Mouse (Mus musculus) hindbrain, embryonic 10.5 days (tissue): Measurements from ENCODE around the gene Gria1. TPM values are rescaled to one million over a fixed set of nuclear protein-coding genes. Genes with fewer than 3 reads are reported as not detected.
A peak's percentile ranks its signal among the peaks of the same experiment; 100 is the strongest.

Experiments used
- DNase-seq: peaks from one replicate; pipeline ENCODE4 v3.0.0-alpha.2; 2017; ENCODE audit warnings: low spot score
- H3K27ac ChIP-seq: fragments of 300-500 bp; sonication (generic); 2 replicates; pipeline ENCODE4 v1.5.1; 2016; ENCODE audit warnings: mild to moderate bottlenecking, moderate library complexity
- H3K27me3 ChIP-seq: fragments of 300-500 bp; sonication (generic); 2 replicates; pipeline ENCODE4 v1.6.1; 2016; ENCODE audit warnings: mild to moderate bottlenecking; ENCODE audit not compliant: poor library complexity, insufficient read depth, severe bottlenecking
- H3K36me3 ChIP-seq: fragments of 300-500 bp; sonication (generic); 2 replicates; pipeline ENCODE4 v1.6.1; 2016; ENCODE audit warnings: mild to moderate bottlenecking, moderate library complexity
- H3K4me1 ChIP-seq: fragments of 300-500 bp; sonication (generic); replicated peaks from 2 replicates; pipeline ENCODE4 v1.6.1; 2016; ENCODE audit warnings: mild to moderate bottlenecking
- H3K4me3 ChIP-seq: fragments of 300-500 bp; sonication (generic); 2 replicates; pipeline ENCODE4 v1.5.1; 2016; ENCODE audit warnings: mild to moderate bottlenecking, moderate library complexity
- H3K9me3 ChIP-seq: fragments of 300-500 bp; sonication (generic); 2 replicates; pipeline ENCODE4 v1.6.1; 2016; ENCODE audit warnings: mild to moderate bottlenecking, moderate library complexity
- WGBS: fragments of 180-500 bp; shearing (Covaris S2); methylation state at CpG from one replicate; pipeline ENCODE4 v1.1.7; 2016; 5-methylcytosine and 5-hydroxymethylcytosine counted together
- polyA plus RNA-seq: library from polyadenylated mRNA; unstranded; fragments of >200 nt; fragmentation: Nextera tagmentation; extraction: Ambion mirVana; gene quantifications from 2 replicates; pipeline ENCODE4 v1.2.1, GENCODE M21; 2016

Gene Gria1
- polyA plus RNA-seq, 1 experiment from 2014 or later: 1.8 TPM

- Histone ChIP-seq H3K9me3 (no peaks in the 10 kb centered on the region), H3K27me3 (no peaks in the 10 kb centered on the region; the same call in 1 of the 2 replicates), H3K36me3 (no peaks in the 10 kb centered on the region), H3K4me1 (peaks cover 8% of the 10 kb centered on the region; the same call in 1 of the 2 replicates), H3K4me3 (no peak overlapping the region), H3K27ac (peak overlapping the region; percentile 17; the same call in 1 of the 2 replicates)
- WGBS: 74% methylated on average over 10 of the region's 10 CpGs
- no peak for DNase-seq
Observed at GRCm38 (mm10) chr11:57201245-57201976, 190.2 kb downstream of the Gria1 start.

- Histone ChIP-seq H3K27me3 (no peaks in the 10 kb centered on the region; the same call in 1 of the 2 replicates), H3K9me3 (no peaks in the 10 kb centered on the region), H3K36me3 (no peaks in the 10 kb centered on the region), H3K4me3 (no peak overlapping the region), H3K27ac (no peak overlapping the region), H3K4me1 (peaks cover 8% of the 10 kb centered on the region; the same call in 1 of the 2 replicates)
- DNase-seq: no peak
- 62% methylated on average over 6 of the region's 6 CpGs for WGBS
Observed at GRCm38 (mm10) chr11:57204371-57204770, 193.2 kb downstream of the Gria1 start.

GRCm38 (mm10) chr11:57207260-57207659 is 196.1 kb downstream of the Gria1 start:
- no peak overlapping the region for H3K27ac ChIP-seq
- H3K36me3 ChIP-seq: no peaks in the 10 kb centered on the region
- H3K9me3 ChIP-seq: no peaks in the 10 kb centered on the region
- no peaks in the 10 kb centered on the region for H3K27me3 ChIP-seq
- H3K4me3 ChIP-seq: no peak overlapping the region
- DNase-seq: no peak
- H3K4me1 ChIP-seq: 0 out of 2 replicates have a peak, but pooled peaks cover 4% of the 10 kb centered on the region

- H3K27ac ChIP-seq: no peak overlapping the region
- 96% methylated on average over 7 of the region's 7 CpGs for WGBS
- no peak for DNase-seq
Observed at GRCm38 (mm10) chr11:57214079-57214478, 202.9 kb downstream of the Gria1 start.

GRCm38 (mm10) chr11:57214583-57214982 is 203.4 kb downstream of the Gria1 start:
- WGBS: 87% methylated on average over 5 of the region's 5 CpGs
- Histone ChIP-seq H3K4me1 (0 out of 2 replicates have a peak, but pooled peaks cover 4% of the 10 kb centered on the region), H3K9me3 (no peaks in the 10 kb centered on the region), H3K27ac (no peak overlapping the region), H3K36me3 (no peaks in the 10 kb centered on the region), H3K4me3 (no peak overlapping the region), H3K27me3 (no peaks in the 10 kb centered on the region)
- no peak for DNase-seq

More at GRCm38 (mm10) chr11:57214079-57214478, 202.9 kb downstream of the Gria1 start:
- Histone ChIP-seq H3K9me3 (no peaks in the 10 kb centered on the region), H3K27me3 (no peaks in the 10 kb centered on the region), H3K4me1 (0 out of 2 replicates have a peak, but pooled peaks cover 4% of the 10 kb centered on the region), H3K4me3 (no peak overlapping the region), H3K36me3 (no peaks in the 10 kb centered on the region)

- Histone ChIP-seq H3K36me3 (no peaks in the 10 kb centered on the region), H3K9me3 (no peaks in the 10 kb centered on the region), H3K27ac (peak overlapping the region; percentile 46; the same call in 1 of the 2 replicates), H3K4me3 (no peak overlapping the region), H3K27me3 (no peaks in the 10 kb centered on the region), H3K4me1 (peaks cover 4% of the 10 kb centered on the region; the same call in 1 of the 2 replicates)
- peak; percentile 13 for DNase-seq
- 41% methylated on average over 8 of the region's 8 CpGs for WGBS
Observed at GRCm38 (mm10) chr11:57222797-57223569, 211.8 kb downstream of the Gria1 start.

GRCm38 (mm10) chr11:57235446-57235845 is 224.3 kb downstream of the Gria1 start:
- Histone ChIP-seq H3K9me3 (no peaks in the 10 kb centered on the region), H3K4me1 (peaks cover 11% of the 10 kb centered on the region), H3K27me3 (no peaks in the 10 kb centered on the region), H3K36me3 (no peaks in the 10 kb centered on the region), H3K4me3 (no peak overlapping the region), H3K27ac (no peak overlapping the region)
- WGBS: 88% methylated on average over 2 of the region's 2 CpGs
- no peak for DNase-seq

- no peak for DNase-seq
- no peaks in the 10 kb centered on the region for H3K9me3 ChIP-seq
- no peaks in the 10 kb centered on the region for H3K27me3 ChIP-seq
- H3K4me1 ChIP-seq: peaks cover 18% of the 10 kb centered on the region
- WGBS: 91% methylated on average over 1 of the region's 1 CpGs
- H3K36me3 ChIP-seq: no peaks in the 10 kb centered on the region
- H3K27ac ChIP-seq: no peak overlapping the region
- H3K4me3 ChIP-seq: no peak overlapping the region
Observed at GRCm38 (mm10) chr11:57236431-57236830, 225.2 kb downstream of the Gria1 start.

- peak; percentile 8 for DNase-seq
- 19% methylated on average over 3 of the region's 3 CpGs for WGBS
- peaks cover 20% of the 10 kb centered on the region for H3K4me1 ChIP-seq
- no peak overlapping the region for H3K4me3 ChIP-seq
- no peaks in the 10 kb centered on the region for H3K36me3 ChIP-seq
- H3K9me3 ChIP-seq: no peaks in the 10 kb centered on the region
- no peak overlapping the region for H3K27ac ChIP-seq
- H3K27me3 ChIP-seq: no peaks in the 10 kb centered on the region
Observed at GRCm38 (mm10) chr11:57239758-57240157, 228.6 kb downstream of the Gria1 start.

GRCm38 (mm10) chr11:57243835-57244234 is 232.6 kb downstream of the Gria1 start:
- peaks cover 22% of the 10 kb centered on the region for H3K4me1 ChIP-seq
- H3K4me3 ChIP-seq: no peak overlapping the region
- no peak for DNase-seq
- no peak overlapping the region for H3K27ac ChIP-seq
- H3K36me3 ChIP-seq: no peaks in the 10 kb centered on the region
- H3K27me3 ChIP-seq: no peaks in the 10 kb centered on the region
- no peaks in the 10 kb centered on the region for H3K9me3 ChIP-seq

- 86% methylated on average over 6 of the region's 6 CpGs for WGBS
- H3K36me3 ChIP-seq: no peaks in the 10 kb centered on the region
- no peak overlapping the region for H3K4me3 ChIP-seq
- H3K9me3 ChIP-seq: no peaks in the 10 kb centered on the region
- no peaks in the 10 kb centered on the region for H3K27me3 ChIP-seq
- DNase-seq: no peak
- H3K27ac ChIP-seq: no peak overlapping the region
- peaks cover 27% of the 10 kb centered on the region for H3K4me1 ChIP-seq
Observed at GRCm38 (mm10) chr11:57244543-57244942, 233.4 kb downstream of the Gria1 start.

- DNase-seq: no peak
- peaks cover 24% of the 10 kb centered on the region; the same call in 1 of the 2 replicates for H3K4me1 ChIP-seq
- 67% methylated on average over 4 of the region's 4 CpGs for WGBS
- H3K27ac ChIP-seq: no peak overlapping the region
- H3K4me3 ChIP-seq: no peak overlapping the region
- H3K36me3 ChIP-seq: no peaks in the 10 kb centered on the region
- H3K27me3 ChIP-seq: no peaks in the 10 kb centered on the region
- H3K9me3 ChIP-seq: no peaks in the 10 kb centered on the region
Observed at GRCm38 (mm10) chr11:57248870-57249269, 237.7 kb downstream of the Gria1 start.

- Histone ChIP-seq H3K27me3 (no peaks in the 10 kb centered on the region), H3K36me3 (no peaks in the 10 kb centered on the region), H3K9me3 (no peaks in the 10 kb centered on the region), H3K27ac (peak overlapping the region; percentile 31; the same call in 1 of the 2 replicates), H3K4me1 (peaks cover 24% of the 10 kb centered on the region; the same call in 1 of the 2 replicates), H3K4me3 (no peak overlapping the region)
- DNase-seq: peak; percentile 18
- 77% methylated on average over 7 of the region's 7 CpGs for WGBS
Observed at GRCm38 (mm10) chr11:57250129-57250528, 238.9 kb downstream of the Gria1 start.
